Mouse (Mus musculus) myocyte (in vitro differentiated cells): ENCODE data around the gene Ezh1.

Experiments
- CEBPB ChIP-seq: IDR thresholded peaks from 2 replicates; pipeline ENCODE4 v1.6.1; 2011; ENCODE audit warnings: mild to moderate bottlenecking, moderate library complexity; ENCODE audit not compliant: poor library complexity, insufficient read depth, severe bottlenecking
- E2F4 ChIP-seq: IDR thresholded peaks from one replicate; pipeline ENCODE4 v1.6.1; 2011; ENCODE audit warnings: mild to moderate bottlenecking, control low read depth, moderate library complexity; ENCODE audit not compliant: insufficient read depth
- MAX ChIP-seq: IDR thresholded peaks from one replicate; pipeline ENCODE4 v1.6.1; 2011; ENCODE audit warnings: low read depth, mild to moderate bottlenecking, control low read depth
- MYOD1 ChIP-seq, 3 experiments: IDR thresholded peaks; one replicate each; pipeline ENCODE4 v1.6.1; 2011; ENCODE audit warnings: control low read depth in 2 of 3, low read depth in 2 of 3, mild to moderate bottlenecking in 2 of 3, moderate library complexity in 1 of 3; ENCODE audit not compliant: insufficient read length in 2 of 3, control insufficient read depth in 1 of 3
- MYOG ChIP-seq, 3 experiments: IDR thresholded peaks; one replicate each; pipeline ENCODE4 v1.6.1; 2011; ENCODE audit warnings: control low read depth in 2 of 3, low read depth in 2 of 3, mild to moderate bottlenecking in 2 of 3; ENCODE audit not compliant: insufficient read length in 2 of 3, control insufficient read depth in 1 of 3, insufficient read depth in 1 of 3
- POLR2A ChIP-seq: IDR thresholded peaks from one replicate; pipeline ENCODE4 v1.6.1; 2011; ENCODE audit warnings: low read depth, mild to moderate bottlenecking, control low read depth, moderate library complexity; ENCODE audit not compliant: insufficient read length
- POLR2AphosphoS2 ChIP-seq: IDR thresholded peaks from one replicate; pipeline ENCODE4 v1.6.1; 2011; ENCODE audit warnings: low read depth, control low read depth; ENCODE audit not compliant: insufficient read length
- REST ChIP-seq: IDR thresholded peaks from one replicate; pipeline ENCODE4 v1.6.1; 2011; ENCODE audit warnings: mild to moderate bottlenecking, control low read depth, moderate library complexity; ENCODE audit not compliant: insufficient read depth, insufficient read length
- SRF ChIP-seq: IDR thresholded peaks from one replicate; pipeline ENCODE4 v1.6.1; 2011; ENCODE audit warnings: low read depth; ENCODE audit not compliant: control insufficient read depth, insufficient read length
- TCF12 ChIP-seq: IDR thresholded peaks from one replicate; pipeline ENCODE4 v1.6.1; 2011; ENCODE audit warnings: mild to moderate bottlenecking, control low read depth; ENCODE audit not compliant: poor library complexity, insufficient read depth, severe bottlenecking
- TCF3 ChIP-seq: IDR thresholded peaks from one replicate; pipeline ENCODE4 v1.6.1; 2011; ENCODE audit warnings: low read depth, control low read depth; ENCODE audit not compliant: insufficient read length
- USF1 ChIP-seq: IDR thresholded peaks from one replicate; pipeline ENCODE4 v1.6.1; 2011; ENCODE audit warnings: low read depth, mild to moderate bottlenecking, control low read depth, moderate library complexity

DNA sequence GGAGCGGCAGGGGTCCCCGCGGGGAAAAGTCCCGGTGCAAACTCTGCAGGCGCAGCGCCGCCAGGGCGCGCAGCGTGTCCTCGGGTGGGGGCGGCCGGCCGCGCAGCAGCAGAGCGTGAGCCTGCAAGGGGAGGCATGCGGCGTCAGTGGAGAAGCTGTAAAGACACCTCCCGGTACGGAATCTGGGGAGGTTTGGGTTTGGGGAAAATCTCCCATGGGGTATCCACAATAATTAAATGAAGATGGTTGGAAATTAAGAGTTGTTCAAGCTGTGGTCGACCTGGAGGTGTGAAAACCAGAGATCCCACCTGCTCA lies 62.0 kb downstream of the Ezh1 start:
- no peak for TF ChIP-seq POLR2AphosphoS2
- TF ChIP-seq POLR2A = no peak
- TF ChIP-seq USF1 = no peak
- TF ChIP-seq E2F4 = no peak
- TF ChIP-seq TCF3 = no peak
- TF ChIP-seq MYOD1 (IDR thresholded peaks at IDR 0.05; ENCODE audit: control insufficient read depth in 1 of 3, insufficient read length in 2 of 3, low read depth in 2 of 3) = no peak
- no peak for TF ChIP-seq TCF12
- no peak for TF ChIP-seq MAX
- no peak for TF ChIP-seq REST
- no peak for TF ChIP-seq MYOG (IDR thresholded peaks at IDR 0.05; ENCODE audit: control insufficient read depth in 1 of 3, insufficient read depth in 1 of 3, insufficient read length in 2 of 3, low read depth in 2 of 3)
- TF ChIP-seq CEBPB = no peak
- TF ChIP-seq SRF = no peak
